Mouse (Mus musculus): ENCODE data around the gene Nthl1. TPM values are rescaled to one million over a fixed set of nuclear protein-coding genes. Genes with fewer than 3 reads are reported as not detected.

Gene Nthl1
- 14.4 and 18.4 TPM in 2 replicates for polyA plus RNA-seq (2014; fragmentation: Nextera tagmentation; extraction: Ambion mirVana)

DNA sequence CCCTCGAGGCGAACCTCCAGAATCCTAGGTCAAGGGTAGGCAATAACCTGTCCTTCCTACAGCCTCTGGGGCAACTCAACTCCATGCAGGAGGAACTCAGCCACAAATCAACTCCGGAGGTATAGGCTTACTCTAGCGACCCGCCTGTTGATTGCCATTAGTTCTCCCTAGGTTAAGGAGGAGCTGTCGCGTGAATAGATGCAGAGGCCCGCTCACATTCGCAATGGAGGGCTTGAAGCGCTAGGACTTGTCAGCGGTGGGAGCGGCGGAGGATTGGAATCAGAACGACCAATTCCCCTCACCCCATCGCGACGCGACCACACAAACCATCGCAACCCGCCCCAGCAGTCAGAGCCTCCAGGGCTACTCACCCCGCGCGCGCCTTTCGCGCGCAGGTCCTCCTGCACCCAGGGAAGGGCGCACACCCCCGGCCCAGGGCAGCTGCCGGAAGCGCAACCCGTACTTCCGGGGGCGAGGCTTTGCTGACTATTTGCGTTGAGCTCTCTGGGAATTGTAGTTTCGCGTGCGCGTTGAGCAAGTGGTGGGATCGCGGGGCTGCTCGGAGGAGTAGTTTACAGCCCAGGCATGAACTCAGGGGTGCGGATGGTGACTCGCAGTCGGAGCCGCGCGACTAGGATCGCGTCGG, at the start of gene Nthl1, which contains the start of gene Tsc2:
Nthl1 (plus strand) TSS at position 514 of the 646 bp plus-strand sequence.
Tsc2 (minus strand) TSS at position 464 of the 646 bp plus-strand sequence.
- Histone ChIP-seq H3K27me3 (ENCODE audit: control insufficient read depth, insufficient read depth, low read length) (no peaks in the 10 kb centered on the region), H3K4me1 (ENCODE audit: control insufficient read depth, insufficient read depth, low read length) (peaks cover 10% of the 10 kb centered on the region), H3K36me3 (ENCODE audit: control insufficient read depth, insufficient read depth, low read length) (peaks cover 2% of the 10 kb centered on the region; the same call in 1 of the 2 replicates), H3K9me3 (ENCODE audit: control insufficient read depth, low read length) (no peaks in the 10 kb centered on the region), H3K4me2 (peak within 1 kb of the TSS; percentile 73), H3K27ac (ENCODE audit: low read depth, low read length) (peak within 1 kb of the TSS; percentile 26), H3K9ac (ENCODE audit: low read length) (peak within 1 kb of the TSS; percentile 82), H3K4me3 (ENCODE audit: low read depth, low read length) (peak within 1 kb of the TSS; percentile 69)
- DNase-seq (ENCODE audit: low spot score, missing footprints) (peak; percentile 99), ATAC-seq (ENCODE audit: low FRiP score) (peak; percentile 89)
- WGBS: 2% methylated on average over 51 of the region's 51 CpGs

DNA sequence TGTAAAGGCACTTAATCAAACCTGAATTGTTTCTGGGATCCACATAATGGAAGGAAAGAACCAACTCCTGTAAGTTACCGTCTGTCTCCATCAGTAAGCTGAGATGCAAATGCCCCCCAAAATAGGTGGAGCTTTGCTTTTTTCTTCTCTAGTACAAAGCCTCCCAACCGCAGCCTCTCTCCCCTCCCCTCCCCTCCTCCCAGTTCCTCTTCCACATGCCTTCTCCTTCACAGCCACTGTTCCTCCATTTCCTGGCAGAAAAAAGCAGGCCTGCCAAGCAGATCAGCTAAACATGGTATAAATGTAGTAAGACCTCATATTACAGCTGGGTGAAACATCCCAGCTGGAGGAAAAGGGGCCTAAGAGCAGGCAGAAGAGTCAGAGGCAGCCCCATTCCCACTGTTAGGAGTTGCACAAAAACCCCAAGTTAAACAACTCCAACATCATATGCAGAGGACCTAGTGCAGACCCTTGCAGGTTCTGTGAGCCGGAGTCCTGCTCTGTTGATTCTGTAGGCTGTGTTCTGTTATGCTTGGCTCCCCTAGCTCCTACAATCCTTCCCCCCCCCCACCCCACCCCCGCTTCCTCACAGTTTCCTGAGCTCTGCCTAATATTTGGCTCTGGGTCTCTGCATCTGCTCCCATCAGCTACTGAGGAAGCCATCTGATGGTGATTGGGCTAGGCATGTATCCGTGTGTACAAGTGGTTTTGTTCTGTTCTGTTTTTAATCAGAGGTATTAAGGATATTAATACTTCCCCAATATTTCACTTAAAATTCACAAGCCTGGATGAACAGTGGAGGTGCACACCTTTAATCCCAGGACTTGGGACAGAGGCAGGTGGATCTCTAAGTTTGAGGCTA, 48.6 kb upstream of the Nthl1 start:
- WGBS: 75% methylated on average over 5 of the region's 5 CpGs
- H3K4me1 ChIP-seq (ENCODE audit: control insufficient read depth, insufficient read depth, low read length): no peaks in the 10 kb centered on the region
- H3K4me2 ChIP-seq: no peak overlapping the region
- H3K4me3 ChIP-seq (ENCODE audit: low read depth, low read length): no peak overlapping the region
- DNase-seq (ENCODE audit: low spot score, missing footprints) (no peak), ATAC-seq (ENCODE audit: low FRiP score) (no peak)
- no peaks in the 10 kb centered on the region for H3K27me3 ChIP-seq (ENCODE audit: control insufficient read depth, insufficient read depth, low read length)
- H3K36me3 ChIP-seq (ENCODE audit: control insufficient read depth, insufficient read depth, low read length): peaks cover 22% of the 10 kb centered on the region
- H3K9ac ChIP-seq (ENCODE audit: low read length): no peak overlapping the region
- H3K9me3 ChIP-seq (ENCODE audit: control insufficient read depth, low read length): no peaks in the 10 kb centered on the region
- H3K27ac ChIP-seq (ENCODE audit: low read depth, low read length): no peak overlapping the region

DNA sequence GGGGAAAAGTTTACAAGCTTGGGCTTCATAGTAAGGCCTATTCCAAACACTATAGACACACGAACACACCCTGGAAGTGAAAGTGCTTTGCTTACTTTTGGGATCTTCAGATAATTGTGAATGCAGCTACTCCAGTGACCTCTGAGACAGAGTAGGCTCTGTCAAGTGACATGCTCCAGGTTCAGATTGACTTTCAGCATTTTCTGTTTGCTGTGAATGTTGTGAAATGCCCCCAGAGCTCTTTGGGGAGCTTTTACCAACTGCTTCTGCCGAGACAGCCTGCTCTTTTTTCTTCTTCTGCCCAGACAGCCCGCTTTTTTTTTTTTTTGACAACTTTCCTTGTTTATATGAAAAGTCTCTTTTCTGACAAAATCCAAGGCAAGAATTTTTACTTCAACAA, 48.0 kb upstream of the Nthl1 start:
- no peak overlapping the region for H3K4me2 ChIP-seq
- ATAC-seq (ENCODE audit: low FRiP score): no peak
- no peak overlapping the region for H3K4me3 ChIP-seq (ENCODE audit: low read depth, low read length)
- H3K9me3 ChIP-seq (ENCODE audit: control insufficient read depth, low read length): no peaks in the 10 kb centered on the region
- no peak overlapping the region for H3K27ac ChIP-seq (ENCODE audit: low read depth, low read length)
- H3K36me3 ChIP-seq (ENCODE audit: control insufficient read depth, insufficient read depth, low read length): peaks cover 20% of the 10 kb centered on the region
- no peak for DNase-seq (ENCODE audit: low spot score, missing footprints)
- H3K27me3 ChIP-seq (ENCODE audit: control insufficient read depth, insufficient read depth, low read length): no peaks in the 10 kb centered on the region
- no peaks in the 10 kb centered on the region for H3K4me1 ChIP-seq (ENCODE audit: control insufficient read depth, insufficient read depth, low read length)
- no peak overlapping the region for H3K9ac ChIP-seq (ENCODE audit: low read length)
- WGBS: 93% methylated on average over 3 of the region's 3 CpGs

DNA sequence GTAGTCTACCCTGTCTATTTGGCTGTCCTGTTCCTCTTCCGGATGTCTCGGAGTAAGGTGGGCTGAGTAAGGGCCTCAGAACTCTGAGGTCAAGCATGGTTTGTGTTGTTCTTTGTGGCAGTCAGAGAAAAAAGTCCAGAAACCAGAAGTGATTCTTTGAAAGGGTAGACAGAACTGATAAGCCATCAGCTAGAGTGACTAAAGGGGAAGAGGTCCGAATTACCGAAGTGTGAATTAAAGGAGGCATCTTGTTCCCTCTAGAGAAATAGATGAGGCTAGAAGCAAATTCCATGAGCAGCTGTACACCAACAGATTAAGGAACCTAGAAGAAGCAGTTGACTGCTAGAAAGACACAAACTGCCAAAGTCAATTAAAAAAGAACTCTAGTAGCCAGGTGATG, 45.9 kb upstream of the Nthl1 start:
- ATAC-seq (ENCODE audit: low FRiP score): no peak
- peaks cover 22% of the 10 kb centered on the region for H3K36me3 ChIP-seq (ENCODE audit: control insufficient read depth, insufficient read depth, low read length)
- H3K27me3 ChIP-seq (ENCODE audit: control insufficient read depth, insufficient read depth, low read length): no peaks in the 10 kb centered on the region
- no peak overlapping the region for H3K9ac ChIP-seq (ENCODE audit: low read length)
- WGBS: 94% methylated on average over 4 of the region's 4 CpGs
- no peak overlapping the region for H3K4me3 ChIP-seq (ENCODE audit: low read depth, low read length)
- DNase-seq (ENCODE audit: low spot score, missing footprints): no peak
- no peaks in the 10 kb centered on the region for H3K9me3 ChIP-seq (ENCODE audit: control insufficient read depth, low read length)
- H3K4me1 ChIP-seq (ENCODE audit: control insufficient read depth, insufficient read depth, low read length): no peaks in the 10 kb centered on the region
- no peak overlapping the region for H3K4me2 ChIP-seq
- no peak overlapping the region for H3K27ac ChIP-seq (ENCODE audit: low read depth, low read length)

DNA sequence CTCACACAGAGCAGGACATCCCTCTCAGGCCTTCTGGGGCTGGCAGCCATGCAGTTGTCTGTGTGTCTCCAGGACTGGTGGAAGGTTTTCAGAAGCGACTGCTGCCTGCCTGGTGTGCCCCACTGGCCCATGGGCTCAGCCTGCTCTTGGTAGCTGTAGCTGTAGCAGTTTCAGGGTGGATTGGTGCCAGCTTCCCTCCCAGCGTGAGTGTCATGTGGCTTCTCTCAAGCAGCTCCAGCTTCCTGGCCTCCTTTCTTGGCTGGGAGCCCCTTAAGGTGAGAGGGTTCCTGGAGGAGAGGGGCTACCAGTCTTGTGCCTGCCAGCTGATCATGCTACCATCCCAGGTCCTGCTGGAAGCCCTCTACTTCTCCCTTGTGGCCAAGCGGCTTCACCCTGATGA, 41.5 kb upstream of the Nthl1 start:
- 90% methylated on average over 3 of the region's 3 CpGs for WGBS
- no peak overlapping the region for H3K9ac ChIP-seq (ENCODE audit: low read length)
- no peak overlapping the region for H3K4me3 ChIP-seq (ENCODE audit: low read depth, low read length)
- no peak overlapping the region for H3K4me2 ChIP-seq
- H3K9me3 ChIP-seq (ENCODE audit: control insufficient read depth, low read length): no peaks in the 10 kb centered on the region
- no peaks in the 10 kb centered on the region for H3K27me3 ChIP-seq (ENCODE audit: control insufficient read depth, insufficient read depth, low read length)
- H3K4me1 ChIP-seq (ENCODE audit: control insufficient read depth, insufficient read depth, low read length): no peaks in the 10 kb centered on the region
- H3K36me3 ChIP-seq (ENCODE audit: control insufficient read depth, insufficient read depth, low read length): peaks cover 30% of the 10 kb centered on the region
- DNase-seq (ENCODE audit: low spot score, missing footprints): no peak
- no peak for ATAC-seq (ENCODE audit: low FRiP score)
- H3K27ac ChIP-seq (ENCODE audit: low read depth, low read length): no peak overlapping the region

DNA sequence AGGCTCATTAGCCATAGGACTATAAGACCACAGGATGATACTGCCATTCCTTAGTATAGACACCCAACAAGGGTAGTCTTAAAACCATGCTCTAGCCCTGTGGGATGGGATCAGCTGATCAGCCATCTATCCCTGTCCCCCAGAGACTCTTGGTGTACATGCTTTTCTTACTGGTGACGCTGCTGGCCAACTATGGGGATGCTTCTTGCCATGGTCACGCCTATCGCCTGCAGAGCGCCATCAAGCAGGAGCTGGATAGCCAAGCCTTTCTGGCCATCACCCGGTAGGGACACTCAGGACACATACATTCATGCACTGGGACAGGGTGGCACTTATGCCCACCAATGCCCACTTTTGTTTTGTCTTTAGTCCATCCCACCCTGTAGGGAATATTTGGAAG, 40.8 kb upstream of the Nthl1 start:
- Histone ChIP-seq H3K4me3 (ENCODE audit: low read depth, low read length) (no peak overlapping the region), H3K4me2 (no peak overlapping the region), H3K9me3 (ENCODE audit: control insufficient read depth, low read length) (no peaks in the 10 kb centered on the region), H3K36me3 (ENCODE audit: control insufficient read depth, insufficient read depth, low read length) (peaks cover 31% of the 10 kb centered on the region), H3K9ac (ENCODE audit: low read length) (no peak overlapping the region), H3K4me1 (ENCODE audit: control insufficient read depth, insufficient read depth, low read length) (no peaks in the 10 kb centered on the region), H3K27ac (ENCODE audit: low read depth, low read length) (no peak overlapping the region), H3K27me3 (ENCODE audit: control insufficient read depth, insufficient read depth, low read length) (no peaks in the 10 kb centered on the region)
- DNase-seq (ENCODE audit: low spot score, missing footprints) (no peak), ATAC-seq (ENCODE audit: low FRiP score) (no peak)
- 98% methylated on average over 5 of the region's 5 CpGs for WGBS

DNA sequence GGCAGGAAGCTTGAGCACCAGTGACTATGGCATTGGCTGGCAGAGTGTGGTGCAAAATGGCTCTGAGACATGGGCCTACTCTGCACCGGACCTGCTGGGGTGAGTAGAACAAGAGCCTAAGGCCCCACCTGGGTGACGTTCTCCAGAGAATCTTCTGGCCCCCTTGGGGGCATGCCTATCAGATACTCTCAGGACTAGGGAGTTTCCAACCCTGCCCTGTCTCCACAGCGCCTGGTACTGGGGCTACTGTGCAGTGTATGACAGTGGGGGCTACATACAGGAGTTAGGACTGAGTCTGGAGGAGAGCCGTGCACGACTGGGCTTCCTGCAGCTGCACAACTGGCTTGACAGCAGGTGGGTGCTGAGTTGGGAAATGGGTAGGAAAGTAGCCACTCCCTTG, 39.2 kb upstream of the Nthl1 start:
- H3K9me3 ChIP-seq (ENCODE audit: control insufficient read depth, low read length): no peaks in the 10 kb centered on the region
- ATAC-seq (ENCODE audit: low FRiP score) (no peak), DNase-seq (ENCODE audit: low spot score, missing footprints) (no peak)
- no peak overlapping the region for H3K9ac ChIP-seq (ENCODE audit: low read length)
- H3K27me3 ChIP-seq (ENCODE audit: control insufficient read depth, insufficient read depth, low read length): no peaks in the 10 kb centered on the region
- H3K4me1 ChIP-seq (ENCODE audit: control insufficient read depth, insufficient read depth, low read length): no peaks in the 10 kb centered on the region
- H3K4me3 ChIP-seq (ENCODE audit: low read depth, low read length): no peak overlapping the region
- 85% methylated on average over 5 of the region's 5 CpGs for WGBS
- H3K4me2 ChIP-seq: no peak overlapping the region
- no peak overlapping the region for H3K27ac ChIP-seq (ENCODE audit: low read depth, low read length)
- H3K36me3 ChIP-seq (ENCODE audit: control insufficient read depth, insufficient read depth, low read length): peaks cover 33% of the 10 kb centered on the region

DNA sequence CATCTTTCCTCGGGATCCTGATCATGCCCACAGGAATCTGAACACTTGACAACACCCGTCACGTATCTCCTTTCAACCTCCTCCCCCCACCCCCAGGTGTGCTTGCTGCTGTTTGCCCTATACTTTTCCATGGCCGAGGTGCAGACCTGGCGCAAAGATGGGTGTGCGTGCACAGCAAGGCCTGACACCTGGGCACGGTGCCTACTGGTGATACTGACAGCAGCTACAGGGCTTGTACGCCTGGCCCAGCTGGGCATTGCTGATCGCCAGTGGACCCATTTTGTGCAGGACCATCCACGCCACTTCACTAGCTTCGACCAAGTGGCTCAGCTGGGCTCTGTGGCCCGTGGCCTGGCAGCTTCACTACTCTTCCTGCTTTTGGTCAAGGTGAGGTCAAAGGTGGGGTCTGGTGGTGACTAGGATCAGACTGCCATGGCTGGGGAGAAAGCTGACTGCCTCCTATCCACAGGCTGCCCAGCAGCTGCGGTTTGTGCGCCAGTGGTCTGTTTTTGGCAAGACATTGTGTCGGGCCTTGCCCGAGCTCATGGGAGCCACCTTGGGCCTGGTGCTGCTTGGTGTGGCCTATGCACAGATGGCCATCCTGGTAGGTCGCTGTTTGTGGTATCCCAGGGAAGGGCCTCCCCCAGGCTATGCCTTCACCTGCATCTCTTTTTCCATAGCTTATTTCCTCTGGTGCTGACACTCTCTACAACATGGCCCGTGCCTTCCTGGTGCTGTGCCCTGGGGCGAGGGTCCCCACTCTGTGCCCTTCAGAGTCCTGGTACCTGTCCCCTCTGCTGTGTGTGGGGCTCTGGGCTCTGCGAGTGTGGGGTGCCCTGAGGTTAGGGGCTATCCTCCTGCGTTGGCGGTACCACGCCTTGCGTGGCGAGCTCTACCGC, 38.2 kb upstream of the Nthl1 start:
- no peak for DNase-seq (ENCODE audit: low spot score, missing footprints)
- Histone ChIP-seq H3K4me3 (ENCODE audit: low read depth, low read length) (no peak overlapping the region), H3K9me3 (ENCODE audit: control insufficient read depth, low read length) (no peaks in the 10 kb centered on the region), H3K27ac (ENCODE audit: low read depth, low read length) (no peak overlapping the region), H3K27me3 (ENCODE audit: control insufficient read depth, insufficient read depth, low read length) (no peaks in the 10 kb centered on the region), H3K4me2 (no peak overlapping the region), H3K4me1 (ENCODE audit: control insufficient read depth, insufficient read depth, low read length) (no peaks in the 10 kb centered on the region), H3K36me3 (ENCODE audit: control insufficient read depth, insufficient read depth, low read length) (peaks cover 33% of the 10 kb centered on the region), H3K9ac (ENCODE audit: low read length) (no peak overlapping the region)
- ATAC-seq (ENCODE audit: low FRiP score): no peak; the same call in 1 of the 2 replicates
- WGBS: 95% methylated on average over 26 of the region's 26 CpGs

Measured in midbrain, embryonic 11.5 days (tissue).